Comparison of ENCODE assay signal across 12 mouse cellular contexts in genomic region chr3:52897665-52898064, GRCm38 (mm10).
A peak's percentile ranks its signal among the peaks of the same experiment; 100 is the strongest.
DNase-seq lines count a peak whose midpoint lies in the region; ATAC-seq and TF ChIP-seq lines count a peak whose summit lies in the region.
"Had no signal": no experiment of that assay in that cellular context is flagged by ENCODE, and none has a peak within 500 bp of the region (broad histone marks: within the 10 kb centered on the region; RNA-seq: fewer than 3 reads in every experiment).

No protein-coding gene starts in this region.

- no peak for TF ChIP-seq CTCF in cerebellum, adult 2 months (IDR thresholded peaks at IDR 0.05; ENCODE audit: borderline replicate concordance, insufficient read depth, low read depth, low read length)
- no peak for TF ChIP-seq CTCF in stomach, postnatal 0 days (IDR thresholded peaks at IDR 0.05; ENCODE audit: low read depth)
- no peak for TF ChIP-seq CTCF in midbrain, postnatal 0 days (IDR thresholded peaks at IDR 0.05)

- no peaks in the 10 kb centered on the region for H3K4me1 ChIP-seq in cerebellum, adult 2 months (ENCODE audit: control insufficient read depth, insufficient read depth, low read length)
- H3K4me1 ChIP-seq in stomach, embryonic 15.5 days = no peaks in the 10 kb centered on the region
- H3K4me1 ChIP-seq in stomach, postnatal 0 days (replicated peaks; ENCODE audit: control insufficient read depth, insufficient read depth) = no peaks in the 10 kb centered on the region
- peaks cover 7% of the 10 kb centered on the region; the same call in 1 of the 2 replicates for H3K4me1 ChIP-seq in kidney, embryonic 15.5 days
- H3K4me1 ChIP-seq in midbrain, postnatal 0 days (ENCODE audit: insufficient read depth, low read length) = no peaks in the 10 kb centered on the region
- H3K4me1 ChIP-seq: intestine, embryonic 15.5 days; limb, embryonic 15.5 days had no signal

- no peaks in the 10 kb centered on the region for H3K36me3 ChIP-seq in stomach, embryonic 15.5 days
- H3K36me3 ChIP-seq in stomach, postnatal 0 days (ENCODE audit: control insufficient read depth, insufficient read depth, low read length) = no peaks in the 10 kb centered on the region
- H3K36me3 ChIP-seq in kidney, embryonic 15.5 days = no peaks in the 10 kb centered on the region
- H3K36me3 ChIP-seq in midbrain, postnatal 0 days (ENCODE audit: insufficient read depth, low read length) = no peaks in the 10 kb centered on the region
- H3K36me3 ChIP-seq: embryonic facial prominence, embryonic 13.5 days; intestine, embryonic 15.5 days; limb, embryonic 15.5 days had no signal

- WGBS in cerebellum, adult 2 months = 29% methylated on average over 4 of the region's 4 CpGs
- 23% methylated on average over 4 of the region's 4 CpGs for WGBS in stomach, embryonic 15.5 days
- 30% methylated on average over 4 of the region's 4 CpGs for WGBS in stomach, postnatal 0 days
- 41% methylated on average over 4 of the region's 4 CpGs for WGBS in kidney, embryonic 15.5 days
- 77% methylated on average over 4 of the region's 4 CpGs for WGBS in midbrain, postnatal 0 days

- no peak overlapping the region for H3K4me3 ChIP-seq in cerebellum, adult 2 months (replicated peaks; ENCODE audit: insufficient read depth, low read depth, low read length)
- no peak overlapping the region for H3K4me3 ChIP-seq in stomach, embryonic 15.5 days (replicated peaks)
- no peak overlapping the region for H3K4me3 ChIP-seq in stomach, postnatal 0 days (ENCODE audit: low read depth, low read length)
- H3K4me3 ChIP-seq in kidney, embryonic 15.5 days (replicated peaks) = no peak overlapping the region
- H3K4me3 ChIP-seq in midbrain, postnatal 0 days (ENCODE audit: low read depth, low read length) = no peak overlapping the region
- H3K4me3 ChIP-seq: embryonic facial prominence, embryonic 13.5 days; intestine, embryonic 15.5 days; limb, embryonic 15.5 days had no signal

- TF ChIP-seq POLR2A in cerebellum, adult 2 months (IDR thresholded peaks at IDR 0.05; ENCODE audit: borderline replicate concordance, insufficient read depth, low read length) = no peak

- TF ChIP-seq EP300 in stomach, postnatal 0 days (optimal IDR thresholded peaks at IDR 0.05) = no peak

- H3K27me3 ChIP-seq in cerebellum, adult 2 months (ENCODE audit: control insufficient read depth, insufficient read depth, low read length) = no peaks in the 10 kb centered on the region
- no peaks in the 10 kb centered on the region for H3K27me3 ChIP-seq in stomach, embryonic 15.5 days (replicated peaks)
- H3K27me3 ChIP-seq in stomach, postnatal 0 days (ENCODE audit: control insufficient read depth, insufficient read depth, low read length) = no peaks in the 10 kb centered on the region
- no peaks in the 10 kb centered on the region for H3K27me3 ChIP-seq in kidney, embryonic 15.5 days
- no peaks in the 10 kb centered on the region for H3K27me3 ChIP-seq in midbrain, postnatal 0 days (ENCODE audit: insufficient read depth, low read length)
- H3K27me3 ChIP-seq: embryonic facial prominence, embryonic 13.5 days; intestine, embryonic 15.5 days; limb, embryonic 15.5 days had no signal

- peak; percentile 4 for DNase-seq in cerebellum, adult 11-12 months
- DNase-seq in cerebellum, adult 2 months = no peak
- no peak for DNase-seq in stomach, postnatal 0 days (ENCODE audit: low spot score)
- DNase-seq in midbrain, postnatal 0 days (ENCODE audit: low spot score) = no peak
- no peak for DNase-seq in urinary bladder, postnatal 14 days (ENCODE audit: low spot score)
- no peak for DNase-seq in retina, embryonic 14.5 days (ENCODE audit: low spot score)

- no peaks in the 10 kb centered on the region for H3K9me3 ChIP-seq in stomach, embryonic 15.5 days
- no peaks in the 10 kb centered on the region for H3K9me3 ChIP-seq in stomach, postnatal 0 days (ENCODE audit: control insufficient read depth, low read length)
- no peaks in the 10 kb centered on the region for H3K9me3 ChIP-seq in kidney, embryonic 15.5 days (replicated peaks)
- H3K9me3 ChIP-seq in midbrain, postnatal 0 days (ENCODE audit: low read length) = no peaks in the 10 kb centered on the region
- H3K9me3 ChIP-seq: embryonic facial prominence, embryonic 13.5 days; intestine, embryonic 15.5 days; limb, embryonic 15.5 days had no signal

- H3K4me2 ChIP-seq in stomach, embryonic 15.5 days = no peak overlapping the region
- H3K4me2 ChIP-seq in stomach, postnatal 0 days (replicated peaks; ENCODE audit: low read depth) = no peak overlapping the region
- H3K4me2 ChIP-seq in kidney, embryonic 15.5 days = no peak overlapping the region
- no peak overlapping the region for H3K4me2 ChIP-seq in midbrain, postnatal 0 days (ENCODE audit: low read depth, low read length, poor library complexity, severe bottlenecking)
- H3K4me2 ChIP-seq: embryonic facial prominence, embryonic 13.5 days; intestine, embryonic 15.5 days; limb, embryonic 15.5 days had no signal

- ATAC-seq in stomach, embryonic 15.5 days (ENCODE audit: insufficient read depth, low FRiP score, low read depth) = peak; percentile 18; the same call in 1 of the 2 replicates
- ATAC-seq in stomach, postnatal 0 days (ENCODE audit: low FRiP score, low TSS enrichment) = no peak
- no peak for ATAC-seq in kidney, embryonic 15.5 days (replicated peaks; ENCODE audit: low FRiP score)
- ATAC-seq in midbrain, postnatal 0 days (ENCODE audit: low FRiP score) = no peak
- ATAC-seq: intestine, embryonic 15.5 days; midbrain, embryonic 16.5 days had no signal

- no peak overlapping the region for H3K9ac ChIP-seq in stomach, embryonic 15.5 days
- no peak overlapping the region for H3K9ac ChIP-seq in stomach, postnatal 0 days (ENCODE audit: low read length)
- no peak overlapping the region for H3K9ac ChIP-seq in kidney, embryonic 15.5 days
- no peak overlapping the region for H3K9ac ChIP-seq in midbrain, postnatal 0 days (replicated peaks; ENCODE audit: low read length, poor library complexity, severe bottlenecking)
- H3K9ac ChIP-seq: embryonic facial prominence, embryonic 13.5 days; intestine, embryonic 15.5 days; limb, embryonic 15.5 days had no signal

- no peak overlapping the region for H3K27ac ChIP-seq in cerebellum, adult 2 months (ENCODE audit: insufficient read depth, low read length)
- no peak overlapping the region for H3K27ac ChIP-seq in stomach, embryonic 15.5 days
- no peak overlapping the region for H3K27ac ChIP-seq in stomach, postnatal 0 days (replicated peaks)
- H3K27ac ChIP-seq in kidney, embryonic 15.5 days = peak overlapping the region; percentile 68
- H3K27ac ChIP-seq in midbrain, postnatal 0 days (ENCODE audit: low read depth, low read length) = no peak overlapping the region
- H3K27ac ChIP-seq: embryonic facial prominence, embryonic 13.5 days; limb, embryonic 15.5 days had no signal
